Mouse (Mus musculus) kidney, adult 2 months (tissue): ENCODE results near the gene Ap2m1. TPM values are rescaled to one million over a fixed set of nuclear protein-coding genes. Genes with fewer than 3 reads are reported as not detected.
A peak's percentile ranks its signal among the peaks of the same experiment; 100 is the strongest.

Experiments
- DNase-seq: peaks from one replicate; pipeline ENCODE4 v3.0.0; 2021
- H3K27ac ChIP-seq: fragments of 200-500 bp; 2 replicates; pipeline ENCODE4 v1.5.1; 2012; ENCODE audit warnings: low read depth, low read length, control low read depth, inconsistent platforms; ENCODE audit not compliant: insufficient read depth
- H3K27me3 ChIP-seq: fragments of 200-500 bp; replicated peaks from 2 replicates; pipeline ENCODE4 v1.6.1; 2012; ENCODE audit warnings: mild to moderate bottlenecking, moderate library complexity, low read length, inconsistent platforms; ENCODE audit not compliant: control insufficient read depth, insufficient read depth
- H3K36me3 ChIP-seq: fragments of 200-500 bp; 2 replicates; pipeline ENCODE4 v1.6.1; 2012; ENCODE audit warnings: mild to moderate bottlenecking, moderate library complexity, low read length, inconsistent platforms; ENCODE audit not compliant: control insufficient read depth, insufficient read depth
- H3K4me1 ChIP-seq: fragments of 200-500 bp; 2 replicates; pipeline ENCODE4 v1.6.1; 2011; ENCODE audit warnings: low read length; ENCODE audit not compliant: control insufficient read depth, insufficient read depth
- H3K4me3 ChIP-seq: fragments of 200-500 bp; 2 replicates; pipeline ENCODE4 v1.5.1; 2011; ENCODE audit warnings: mild to moderate bottlenecking, low read depth, low read length, control low read depth; ENCODE audit not compliant: insufficient read depth
- CTCF ChIP-seq: fragments of 200-500 bp; conservative IDR thresholded peaks from 2 replicates; pipeline ENCODE4 v1.5.1; 2011; ENCODE audit warnings: low read depth, mild to moderate bottlenecking, control low read depth, low read length, moderate library complexity, mixed read lengths; ENCODE audit not compliant: insufficient read depth, insufficient read length
- POLR2A ChIP-seq: fragments of 200-500 bp; IDR thresholded peaks from one replicate; pipeline ENCODE4 v1.6.1; 2011; ENCODE audit warnings: low read depth, low read length, control low read depth
- WGBS: fragments of 180-500 bp; shearing (Covaris S2); methylation state at CpG from one replicate; pipeline ENCODE4 v1.1.7; 2018; 5-methylcytosine and 5-hydroxymethylcytosine counted together
- polyA plus RNA-seq: library from polyadenylated mRNA; depleted of rRNA; stranded (reverse); fragments of >200 nt; gene quantifications from 2 replicates; pipeline ENCODE4 v1.2.3, GENCODE M21; 2012

Gene Ap2m1
- polyA plus RNA-seq, 1 experiment = 639 TPM

- no peak overlapping the region for H3K27ac ChIP-seq
- H3K27me3 ChIP-seq = no peaks in the 10 kb centered on the region
- DNase-seq = no peak
- peaks cover 15% of the 10 kb centered on the region for H3K36me3 ChIP-seq
- H3K4me3 ChIP-seq = no peak overlapping the region
- H3K4me1 ChIP-seq = peaks cover 8% of the 10 kb centered on the region
- TF ChIP-seq CTCF = no peak
- TF ChIP-seq POLR2A = no peak
- 81% methylated on average over 4 of the region's 4 CpGs for WGBS
Measured at GRCm38 (mm10) chr16:20540438-20540837, 5.2 kb downstream of the Ap2m1 start.

GRCm38 (mm10) chr16:20545696-20546095 lies 10.4 kb downstream of the Ap2m1 start:
- peaks cover 9% of the 10 kb centered on the region for H3K36me3 ChIP-seq
- no peak for DNase-seq
- H3K27me3 ChIP-seq = no peaks in the 10 kb centered on the region
- 91% methylated on average over 10 of the region's 10 CpGs for WGBS
- no peak for TF ChIP-seq CTCF
- TF ChIP-seq POLR2A = no peak
- H3K4me1 ChIP-seq = peaks cover 3% of the 10 kb centered on the region; the same call in 1 of the 2 replicates
- no peak overlapping the region for H3K27ac ChIP-seq
- H3K4me3 ChIP-seq = no peak overlapping the region

- peaks cover 3% of the 10 kb centered on the region; the same call in 1 of the 2 replicates for H3K4me1 ChIP-seq
- H3K27me3 ChIP-seq = no peaks in the 10 kb centered on the region
- TF ChIP-seq POLR2A = no peak
- TF ChIP-seq CTCF = no peak
- DNase-seq = peak; percentile 36
- 0 out of 2 replicates have a peak overlapping the region, but pooled peaks have one; percentile 15 for H3K27ac ChIP-seq
- WGBS = 28% methylated on average over 5 of the region's 5 CpGs
- H3K4me3 ChIP-seq = no peak overlapping the region
- peaks cover 5% of the 10 kb centered on the region for H3K36me3 ChIP-seq
Measured at GRCm38 (mm10) chr16:20547423-20547822, 12.1 kb downstream of the Ap2m1 start.

GRCm38 (mm10) chr16:20548096-20548948 lies 13.0 kb downstream of the Ap2m1 start, which contains the start of gene Abcf3:
TSS of gene Abcf3 (plus strand) at chr16:20548577.
- H3K4me3 ChIP-seq = peak within 1 kb of the TSS; percentile 79
- peaks cover 3% of the 10 kb centered on the region; the same call in 1 of the 2 replicates for H3K4me1 ChIP-seq
- WGBS = under 1% methylated on average over 56 of the region's 56 CpGs
- DNase-seq = peak; percentile 99
- H3K27ac ChIP-seq = peak within 1 kb of the TSS; percentile 66
- TF ChIP-seq POLR2A = peak; percentile 92
- no peak for TF ChIP-seq CTCF
- H3K36me3 ChIP-seq = peaks cover 1% of the 10 kb centered on the region; the same call in 1 of the 2 replicates
- H3K27me3 ChIP-seq = no peaks in the 10 kb centered on the region

GRCm38 (mm10) chr16:20549161-20549560 lies 13.9 kb downstream of the Ap2m1 start:
- DNase-seq = no peak
- Histone ChIP-seq H3K27ac (no peak overlapping the region), H3K4me3 (peak overlapping the region; percentile 78), H3K27me3 (no peaks in the 10 kb centered on the region), H3K36me3 (no peaks in the 10 kb centered on the region; the same call in 1 of the 2 replicates), H3K4me1 (peaks cover 3% of the 10 kb centered on the region; the same call in 1 of the 2 replicates)
- TF ChIP-seq CTCF (no peak), POLR2A (no peak)
- 39% methylated on average over 9 of the region's 9 CpGs for WGBS

GRCm38 (mm10) chr16:20551691-20552090 lies 16.4 kb downstream of the Ap2m1 start:
- H3K36me3 ChIP-seq = no peaks in the 10 kb centered on the region; the same call in 1 of the 2 replicates
- no peak for DNase-seq
- no peaks in the 10 kb centered on the region for H3K27me3 ChIP-seq
- H3K4me1 ChIP-seq = peaks cover 3% of the 10 kb centered on the region; the same call in 1 of the 2 replicates
- no peak overlapping the region for H3K27ac ChIP-seq
- 97% methylated on average over 5 of the region's 5 CpGs for WGBS
- no peak for TF ChIP-seq CTCF
- H3K4me3 ChIP-seq = no peak overlapping the region

- no peaks in the 10 kb centered on the region; the same call in 1 of the 2 replicates for H3K4me1 ChIP-seq
- no peaks in the 10 kb centered on the region; the same call in 1 of the 2 replicates for H3K36me3 ChIP-seq
- TF ChIP-seq POLR2A (no peak), CTCF (no peak)
- WGBS = 71% methylated on average over 1 of the region's 1 CpGs
- H3K4me3 ChIP-seq = no peak overlapping the region
- DNase-seq = no peak
- no peak overlapping the region for H3K27ac ChIP-seq
- H3K27me3 ChIP-seq = no peaks in the 10 kb centered on the region
Measured at GRCm38 (mm10) chr16:20552594-20552993, 17.3 kb downstream of the Ap2m1 start.
